31 mouse cellular contexts compared by ENCODE assay signal in the genomic region with DNA sequence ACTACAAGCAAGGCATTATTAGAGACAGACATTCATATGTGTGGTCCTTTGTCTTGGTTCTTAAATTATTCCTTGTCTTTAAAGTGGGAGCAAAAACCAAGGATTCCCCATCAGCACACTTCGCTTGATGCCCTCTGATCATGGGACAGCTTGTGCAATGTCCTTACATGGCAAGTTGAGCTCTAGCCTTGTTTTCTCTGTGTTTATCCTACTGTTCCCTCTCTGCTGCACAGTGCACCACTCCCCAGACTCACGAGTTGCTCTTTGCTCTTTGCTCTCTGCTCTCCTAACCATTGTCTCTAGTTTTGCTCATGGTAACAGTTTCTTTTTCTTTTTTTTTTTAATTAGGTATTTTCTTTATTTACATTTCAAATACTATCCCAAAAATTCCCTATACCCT. TPM values are rescaled to one million over a fixed set of nuclear protein-coding genes. Genes with fewer than 3 reads are reported as not detected.
DNase-seq lines count a peak whose midpoint lies in the region; ATAC-seq and TF ChIP-seq lines count a peak whose summit lies in the region.
"Had no signal": no experiment of that assay in that cellular context is flagged by ENCODE, and none has a peak within 500 bp of the region (broad histone marks: within the 10 kb centered on the region; RNA-seq: fewer than 3 reads in every experiment).

No protein-coding gene starts in this region.

- H3K36me3 ChIP-seq in kidney, adult 2 months (ENCODE audit: control insufficient read depth, insufficient read depth, low read length), result no peaks in the 10 kb centered on the region
- H3K36me3 ChIP-seq in liver, embryonic 12.5 days, result no peaks in the 10 kb centered on the region
- no peaks in the 10 kb centered on the region for H3K36me3 ChIP-seq in intestine, postnatal 0 days (ENCODE audit: control insufficient read depth, insufficient read depth)
- H3K36me3 ChIP-seq: embryonic facial prominence, embryonic 12.5 days; G1E; hindbrain, embryonic 12.5 days; limb, embryonic 10.5 days; limb, embryonic 15.5 days; midbrain, embryonic 12.5 days; neural tube, embryonic 12.5 days had no signal

- no peaks in the 10 kb centered on the region for H3K27me3 ChIP-seq in kidney, adult 2 months (replicated peaks; ENCODE audit: control insufficient read depth, insufficient read depth, low read length)
- no peaks in the 10 kb centered on the region for H3K27me3 ChIP-seq in liver, embryonic 12.5 days (replicated peaks)
- H3K27me3 ChIP-seq in intestine, postnatal 0 days (replicated peaks; ENCODE audit: control insufficient read depth, insufficient read depth, low read length), result no peaks in the 10 kb centered on the region
- H3K27me3 ChIP-seq: embryonic facial prominence, embryonic 12.5 days; hindbrain, embryonic 12.5 days; limb, embryonic 15.5 days; megakaryocyte, embryonic 14.5 days; midbrain, embryonic 12.5 days; neural tube, embryonic 12.5 days had no signal

- no peak for TF ChIP-seq CTCF in kidney, adult 2 months (conservative IDR thresholded peaks at IDR 0.05; ENCODE audit: insufficient read depth, insufficient read length, low read depth, low read length)
- no peak for TF ChIP-seq CTCF in intestine, postnatal 0 days (IDR thresholded peaks at IDR 0.05; ENCODE audit: low read depth)

- no peaks in the 10 kb centered on the region for H3K9me3 ChIP-seq in liver, embryonic 12.5 days (replicated peaks)
- no peaks in the 10 kb centered on the region for H3K9me3 ChIP-seq in intestine, postnatal 0 days (ENCODE audit: control insufficient read depth)
- H3K9me3 ChIP-seq: embryonic facial prominence, embryonic 12.5 days; hindbrain, embryonic 12.5 days; limb, embryonic 10.5 days; limb, embryonic 15.5 days; megakaryocyte, embryonic 14.5 days; midbrain, embryonic 12.5 days; neural tube, embryonic 12.5 days had no signal

- DNase-seq in kidney, adult 2 months, result peak; percentile 43
- no peak for DNase-seq in kidney, postnatal 4 days
- DNase-seq in liver, result peak; percentile 5
- peak; percentile 64 for DNase-seq in yolk sac, embryonic 10.5 days (ENCODE audit: low spot score)
- no peak for DNase-seq in thymus, adult 18-20 months
- DNase-seq: adrenal gland, postnatal 14 days; cerebellum, adult 11 months; cerebellum, adult 9-10 months; embryo, embryonic 11 days; gastrocnemius, postnatal 36 days; heart, adult 18-20 months; heart, postnatal 36 days; lung, postnatal 4 days; right cerebral cortex, adult 18-20 months; spleen, adult 18-20 months; thymus, postnatal 36 days had no signal

- ATAC-seq in liver, embryonic 12.5 days, result no peak
- ATAC-seq in intestine, postnatal 0 days, result peak; percentile 65
- ATAC-seq: forebrain, embryonic 14.5 days; hindbrain, postnatal 0 days had no signal

- no peak overlapping the region for H3K4me3 ChIP-seq in kidney, adult 2 months (ENCODE audit: insufficient read depth, low read depth, low read length)
- no peak overlapping the region for H3K4me3 ChIP-seq in liver, embryonic 12.5 days
- no peak overlapping the region for H3K4me3 ChIP-seq in intestine, postnatal 0 days (ENCODE audit: low read depth, low read length)
- H3K4me3 ChIP-seq: embryonic facial prominence, embryonic 12.5 days; hindbrain, embryonic 12.5 days; limb, embryonic 10.5 days; limb, embryonic 15.5 days; megakaryocyte, embryonic 14.5 days; midbrain, embryonic 12.5 days; myocyte; neural tube, embryonic 12.5 days had no signal

- H3K4me1 ChIP-seq in kidney, adult 2 months (ENCODE audit: control insufficient read depth, insufficient read depth, low read length), result no peaks in the 10 kb centered on the region
- no peaks in the 10 kb centered on the region for H3K4me1 ChIP-seq in liver, embryonic 12.5 days
- 0 out of 2 replicates have a peak, but pooled peaks cover 4% of the 10 kb centered on the region for H3K4me1 ChIP-seq in intestine, postnatal 0 days (replicated peaks; ENCODE audit: control insufficient read depth, insufficient read depth, low read length)
- H3K4me1 ChIP-seq: embryonic facial prominence, embryonic 12.5 days; hindbrain, embryonic 12.5 days; limb, embryonic 10.5 days; limb, embryonic 15.5 days; megakaryocyte, embryonic 14.5 days; midbrain, embryonic 12.5 days; neural tube, embryonic 12.5 days had no signal

- WGBS in kidney, adult 2 months, result 44% methylated on average over 2 of the region's 2 CpGs
- WGBS in liver, embryonic 12.5 days (ENCODE audit: insufficient replicate concordance), result 39% methylated on average over 2 of the region's 2 CpGs
- 39% methylated on average over 2 of the region's 2 CpGs for WGBS in intestine, postnatal 0 days

- H3K27ac ChIP-seq in kidney, adult 2 months (ENCODE audit: insufficient read depth, low read depth, low read length), result no peak overlapping the region
- H3K27ac ChIP-seq in liver, embryonic 12.5 days, result no peak overlapping the region
- no peak overlapping the region for H3K27ac ChIP-seq in intestine, postnatal 0 days (ENCODE audit: low read depth, low read length)
- H3K27ac ChIP-seq: embryonic facial prominence, embryonic 12.5 days; hindbrain, embryonic 12.5 days; hindbrain, postnatal 0 days; kidney, postnatal 0 days; limb, embryonic 10.5 days; limb, embryonic 15.5 days; midbrain, embryonic 12.5 days; neural tube, embryonic 12.5 days had no signal

- TF ChIP-seq POLR2A in kidney, adult 2 months (IDR thresholded peaks at IDR 0.05; ENCODE audit: low read depth, low read length), result no peak

- H3K4me2 ChIP-seq in liver, embryonic 12.5 days, result no peak overlapping the region
- H3K4me2 ChIP-seq in intestine, postnatal 0 days (replicated peaks; ENCODE audit: low read depth), result no peak overlapping the region
- H3K4me2 ChIP-seq: embryonic facial prominence, embryonic 12.5 days; heart, embryonic 11.5 days; hindbrain, embryonic 12.5 days; limb, embryonic 15.5 days; midbrain, embryonic 12.5 days; neural tube, embryonic 12.5 days had no signal

- no peak overlapping the region for H3K9ac ChIP-seq in liver, embryonic 12.5 days
- no peak overlapping the region for H3K9ac ChIP-seq in intestine, postnatal 0 days (ENCODE audit: low read depth, low read length)
- H3K9ac ChIP-seq: embryonic facial prominence, embryonic 12.5 days; hindbrain, embryonic 12.5 days; limb, embryonic 15.5 days; midbrain, embryonic 12.5 days; neural tube, embryonic 12.5 days had no signal

RNA-seq across cellular contexts. Expression of a gene that starts 35.7 kb away (rescaled TPM):
- polyA plus RNA-seq in kidney, adult 2 months (2012; rRNA removed), result 7.6 and 9.2 TPM in 2 replicates
- 0.54 and 0.71 TPM in 2 replicates for polyA plus RNA-seq in liver, embryonic 12.5 days (2016; fragmentation: Nextera tagmentation; extraction: Ambion mirVana)
- polyA plus RNA-seq in intestine, postnatal 0 days (2015; fragmentation: Nextera tagmentation; extraction: Ambion mirVana), result 1.2 and 1.5 TPM in 2 replicates
- polyA plus RNA-seq: G1E; heart, embryonic 11.5 days; limb, embryonic 10.5 days; midbrain, embryonic 12.5 days had no signal

Comparison
In these comparisons a context has a peak if more than half of its experiments do, and no peak if none do; other contexts are left out.
1. DNase-seq: peak in kidney, adult 2 months (single experiment), liver (single experiment) and yolk sac, embryonic 10.5 days (single experiment); none in kidney, postnatal 4 days (0 of 2) and thymus, adult 18-20 months (0 of 2).